Mouse (Mus musculus): ENCODE measurements around the gene Irf6. TPM values are rescaled to one million over a fixed set of nuclear protein-coding genes. Genes with fewer than 3 reads are reported as not detected.

Irf6 gene
- total and polyA plus RNA-seq, 2 experiments from 2014 or later: 0.71 to 0.94 TPM

- no peak within 1 kb of the TSS for H3K9ac ChIP-seq (replicated peaks; ENCODE audit: low read length, poor library complexity, severe bottlenecking)
- no peak within 1 kb of the TSS for H3K27ac ChIP-seq (ENCODE audit: low read depth, low read length)
- DNase-seq (ENCODE audit: low spot score) (no peak), ATAC-seq (ENCODE audit: low FRiP score) (no peak)
- H3K4me2 ChIP-seq (ENCODE audit: low read depth, low read length, poor library complexity, severe bottlenecking): no peak within 1 kb of the TSS
- H3K27me3 ChIP-seq (ENCODE audit: insufficient read depth, low read length): no peaks in the 10 kb centered on the region
- WGBS: 92% methylated on average over 3 of the region's 3 CpGs
- no peaks in the 10 kb centered on the region for H3K36me3 ChIP-seq (ENCODE audit: insufficient read depth, low read length)
- H3K9me3 ChIP-seq (ENCODE audit: low read length): no peaks in the 10 kb centered on the region
- no peaks in the 10 kb centered on the region for H3K4me1 ChIP-seq (ENCODE audit: insufficient read depth, low read length)
- no peak for TF ChIP-seq CTCF (IDR thresholded peaks at IDR 0.05)
- no peak within 1 kb of the TSS for H3K4me3 ChIP-seq (ENCODE audit: low read depth, low read length)
Measured at GRCm38 (mm10) chr1:193207503-193207902, 54.6 kb downstream of the Irf6 start, which contains the start of gene Lamb3. Lamb3 (plus strand) TSS chr1:193207699.

- Histone ChIP-seq H3K9ac (replicated peaks; ENCODE audit: low read length, poor library complexity, severe bottlenecking) (no peak overlapping the region), H3K27ac (ENCODE audit: low read depth, low read length) (no peak overlapping the region), H3K4me3 (ENCODE audit: low read depth, low read length) (no peak overlapping the region), H3K4me1 (ENCODE audit: insufficient read depth, low read length) (no peaks in the 10 kb centered on the region), H3K4me2 (ENCODE audit: low read depth, low read length, poor library complexity, severe bottlenecking) (no peak overlapping the region), H3K36me3 (ENCODE audit: insufficient read depth, low read length) (no peaks in the 10 kb centered on the region), H3K9me3 (ENCODE audit: low read length) (no peaks in the 10 kb centered on the region), H3K27me3 (ENCODE audit: insufficient read depth, low read length) (no peaks in the 10 kb centered on the region)
- TF ChIP-seq CTCF (IDR thresholded peaks at IDR 0.05): peak; percentile 69
- DNase-seq (ENCODE audit: low spot score): no peak
- 52% methylated on average over 2 of the region's 2 CpGs for WGBS
- no peak for ATAC-seq (ENCODE audit: low FRiP score)
Measured at GRCm38 (mm10) chr1:193208178-193208577, 55.3 kb downstream of the Irf6 start.

GRCm38 (mm10) chr1:193211371-193211770 is 58.5 kb downstream of the Irf6 start:
- Histone ChIP-seq H3K27me3 (ENCODE audit: insufficient read depth, low read length) (no peaks in the 10 kb centered on the region), H3K36me3 (ENCODE audit: insufficient read depth, low read length) (no peaks in the 10 kb centered on the region), H3K4me1 (ENCODE audit: insufficient read depth, low read length) (no peaks in the 10 kb centered on the region), H3K27ac (ENCODE audit: low read depth, low read length) (no peak overlapping the region), H3K9me3 (ENCODE audit: low read length) (no peaks in the 10 kb centered on the region), H3K4me3 (ENCODE audit: low read depth, low read length) (no peak overlapping the region), H3K4me2 (ENCODE audit: low read depth, low read length, poor library complexity, severe bottlenecking) (no peak overlapping the region), H3K9ac (replicated peaks; ENCODE audit: low read length, poor library complexity, severe bottlenecking) (no peak overlapping the region)
- no peak for TF ChIP-seq CTCF (IDR thresholded peaks at IDR 0.05)
- DNase-seq (ENCODE audit: low spot score) (no peak), ATAC-seq (ENCODE audit: low FRiP score) (no peak)
- WGBS: 80% methylated on average over 5 of the region's 5 CpGs

- no peaks in the 10 kb centered on the region for H3K36me3 ChIP-seq (ENCODE audit: insufficient read depth, low read length)
- TF ChIP-seq CTCF (IDR thresholded peaks at IDR 0.05): no peak
- DNase-seq (ENCODE audit: low spot score): no peak
- no peak overlapping the region for H3K27ac ChIP-seq (ENCODE audit: low read depth, low read length)
- no peak for ATAC-seq (ENCODE audit: low FRiP score)
- H3K9ac ChIP-seq (replicated peaks; ENCODE audit: low read length, poor library complexity, severe bottlenecking): no peak overlapping the region
- H3K4me3 ChIP-seq (ENCODE audit: low read depth, low read length): no peak overlapping the region
- H3K27me3 ChIP-seq (ENCODE audit: insufficient read depth, low read length): no peaks in the 10 kb centered on the region
- WGBS: 77% methylated on average over 5 of the region's 5 CpGs
- no peaks in the 10 kb centered on the region for H3K9me3 ChIP-seq (ENCODE audit: low read length)
- no peaks in the 10 kb centered on the region for H3K4me1 ChIP-seq (ENCODE audit: insufficient read depth, low read length)
- H3K4me2 ChIP-seq (ENCODE audit: low read depth, low read length, poor library complexity, severe bottlenecking): no peak overlapping the region
Measured at GRCm38 (mm10) chr1:193214053-193214452, 61.1 kb downstream of the Irf6 start.

GRCm38 (mm10) chr1:193216000-193216399 is 63.1 kb downstream of the Irf6 start:
- no peaks in the 10 kb centered on the region for H3K4me1 ChIP-seq (ENCODE audit: insufficient read depth, low read length)
- H3K4me3 ChIP-seq (ENCODE audit: low read depth, low read length): no peak overlapping the region
- DNase-seq (ENCODE audit: low spot score): no peak
- 79% methylated on average over 3 of the region's 3 CpGs for WGBS
- H3K9ac ChIP-seq (replicated peaks; ENCODE audit: low read length, poor library complexity, severe bottlenecking): no peak overlapping the region
- no peak overlapping the region for H3K4me2 ChIP-seq (ENCODE audit: low read depth, low read length, poor library complexity, severe bottlenecking)
- no peaks in the 10 kb centered on the region for H3K9me3 ChIP-seq (ENCODE audit: low read length)
- no peak overlapping the region for H3K27ac ChIP-seq (ENCODE audit: low read depth, low read length)
- ATAC-seq (ENCODE audit: low FRiP score): no peak
- no peaks in the 10 kb centered on the region for H3K36me3 ChIP-seq (ENCODE audit: insufficient read depth, low read length)
- no peaks in the 10 kb centered on the region for H3K27me3 ChIP-seq (ENCODE audit: insufficient read depth, low read length)
- TF ChIP-seq CTCF (IDR thresholded peaks at IDR 0.05): no peak

DNA sequence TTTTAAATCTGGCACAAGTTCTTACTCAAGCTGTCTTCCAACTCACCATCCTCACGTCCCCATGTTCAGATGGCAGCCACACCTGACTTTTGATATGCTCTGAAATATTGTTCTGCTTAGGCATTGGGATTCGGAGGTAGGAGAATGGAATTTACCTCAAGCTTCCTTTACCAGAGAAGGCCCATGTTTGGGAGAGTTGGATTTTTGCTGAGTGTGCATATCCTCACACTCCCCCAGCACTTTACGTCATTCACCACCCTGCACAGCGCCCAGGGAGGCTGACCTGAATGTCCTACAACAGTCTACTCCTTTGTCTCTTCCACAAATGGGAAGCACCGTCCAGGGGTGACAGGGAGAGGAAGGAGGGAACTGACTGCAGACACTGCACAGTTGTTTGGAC is 67.5 kb downstream of the Irf6 start:
- H3K4me3 ChIP-seq (ENCODE audit: low read depth, low read length): no peak overlapping the region
- no peak for ATAC-seq (ENCODE audit: low FRiP score)
- no peaks in the 10 kb centered on the region for H3K4me1 ChIP-seq (ENCODE audit: insufficient read depth, low read length)
- H3K27me3 ChIP-seq (ENCODE audit: insufficient read depth, low read length): no peaks in the 10 kb centered on the region
- no peaks in the 10 kb centered on the region for H3K9me3 ChIP-seq (ENCODE audit: low read length)
- H3K4me2 ChIP-seq (ENCODE audit: low read depth, low read length, poor library complexity, severe bottlenecking): no peak overlapping the region
- TF ChIP-seq CTCF (IDR thresholded peaks at IDR 0.05): no peak
- no peak overlapping the region for H3K9ac ChIP-seq (replicated peaks; ENCODE audit: low read length, poor library complexity, severe bottlenecking)
- H3K36me3 ChIP-seq (ENCODE audit: insufficient read depth, low read length): no peaks in the 10 kb centered on the region
- DNase-seq (ENCODE audit: low spot score): no peak
- no peak overlapping the region for H3K27ac ChIP-seq (ENCODE audit: low read depth, low read length)
- WGBS: 76% methylated on average over 5 of the region's 5 CpGs

Other genes starting within 250 kb of the Irf6 start
- 11.8 and 14.7 TPM in 2 replicates for gene Syt14, start 117.3 kb upstream of the Irf6 start, total RNA-seq (2014; rRNA removed)
- gene Syt14, start 117.3 kb upstream of the Irf6 start, polyA plus RNA-seq (2015; fragmentation: Nextera tagmentation; extraction: Ambion mirVana): 3.7 and 5.6 TPM in 2 replicates
- gene Diexf, start 22.8 kb upstream of the Irf6 start, total RNA-seq (2014; rRNA removed): 14.4 and 15.5 TPM in 2 replicates
- gene Diexf, start 22.8 kb upstream of the Irf6 start, polyA plus RNA-seq (2015; fragmentation: Nextera tagmentation; extraction: Ambion mirVana): 3.4 and 3.9 TPM in 2 replicates
- gene A130010J15Rik, start 14.9 kb downstream of the Irf6 start, total RNA-seq (2014; rRNA removed): 10.5 and 19.5 TPM in 2 replicates
- gene A130010J15Rik, start 14.9 kb downstream of the Irf6 start, polyA plus RNA-seq (2015; fragmentation: Nextera tagmentation; extraction: Ambion mirVana): 10.0 and 10.1 TPM in 2 replicates
- gene Traf3ip3, start 48.6 kb downstream of the Irf6 start, total RNA-seq (2014; rRNA removed): 2.4 and 2.7 TPM in 2 replicates
- gene Traf3ip3, start 48.6 kb downstream of the Irf6 start, polyA plus RNA-seq (2015; fragmentation: Nextera tagmentation; extraction: Ambion mirVana): 1.3 and 1.9 TPM in 2 replicates
- 0.66 and 0.82 TPM in 2 replicates for gene Lamb3, start 54.6 kb downstream of the Irf6 start, total RNA-seq (2014; rRNA removed)
- gene Lamb3, start 54.6 kb downstream of the Irf6 start, polyA plus RNA-seq (2015; fragmentation: Nextera tagmentation; extraction: Ambion mirVana): 1.1 and 1.4 TPM in 2 replicates
- 2.7 and 3.0 TPM in 2 replicates for gene Hsd11b1, start 111.0 kb downstream of the Irf6 start, total RNA-seq (2014; rRNA removed)
- 2.8 and 3.4 TPM in 2 replicates for gene Hsd11b1, start 111.0 kb downstream of the Irf6 start, polyA plus RNA-seq (2015; fragmentation: Nextera tagmentation; extraction: Ambion mirVana)
- 5.3 and 8.6 TPM in 2 replicates for gene G0s2, start 120.1 kb downstream of the Irf6 start, total RNA-seq (2014; rRNA removed)
- gene G0s2, start 120.1 kb downstream of the Irf6 start, polyA plus RNA-seq (2015; fragmentation: Nextera tagmentation; extraction: Ambion mirVana): 5.8 and 6.5 TPM in 2 replicates
- 48.1 and 54.7 TPM in 2 replicates for gene Camk1g, start 217.2 kb downstream of the Irf6 start, total RNA-seq (2014; rRNA removed)
- gene Camk1g, start 217.2 kb downstream of the Irf6 start, polyA plus RNA-seq (2015; fragmentation: Nextera tagmentation; extraction: Ambion mirVana): 46.6 and 50.3 TPM in 2 replicates

All from midbrain, postnatal 0 days (tissue).